Mouse (Mus musculus): ENCODE results near the gene Pgpep1.

Pgpep1 gene

DNA sequence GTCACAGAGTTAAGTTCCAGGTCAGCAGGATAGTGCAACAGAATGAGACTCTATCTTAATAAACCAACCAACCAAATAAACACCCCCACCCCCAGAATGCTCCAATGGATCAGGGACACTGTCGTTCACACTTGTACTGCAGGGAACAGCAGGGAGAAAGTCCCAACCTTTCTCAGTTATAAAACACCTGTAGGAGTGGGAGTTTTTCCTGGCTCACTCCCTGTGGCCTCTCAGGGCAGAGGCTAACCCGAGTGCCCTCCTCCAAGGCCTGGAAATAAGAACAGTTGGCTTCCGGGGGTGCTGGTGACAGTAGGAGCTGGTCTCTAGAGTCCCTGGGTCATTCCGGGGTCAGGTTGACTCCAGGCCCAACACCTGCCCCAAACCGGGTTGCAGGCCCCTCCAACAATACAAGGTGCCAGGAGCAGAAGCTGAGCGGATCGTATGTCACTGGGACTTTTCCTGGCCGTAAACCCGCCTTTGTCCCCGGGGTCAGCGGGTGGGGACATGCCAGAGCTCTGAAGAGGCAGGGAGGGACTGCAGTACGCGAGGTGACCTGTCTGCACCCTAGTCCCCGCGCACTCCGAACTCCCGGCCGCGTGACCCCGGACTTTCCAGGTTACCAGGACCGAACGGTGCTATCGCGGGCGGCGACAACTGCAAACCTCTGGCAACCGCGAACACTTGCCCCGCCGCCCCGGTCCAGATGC is 1.1 kb downstream of the Pgpep1 start:
- DNase-seq (ENCODE audit: low spot score): no peak

DNA sequence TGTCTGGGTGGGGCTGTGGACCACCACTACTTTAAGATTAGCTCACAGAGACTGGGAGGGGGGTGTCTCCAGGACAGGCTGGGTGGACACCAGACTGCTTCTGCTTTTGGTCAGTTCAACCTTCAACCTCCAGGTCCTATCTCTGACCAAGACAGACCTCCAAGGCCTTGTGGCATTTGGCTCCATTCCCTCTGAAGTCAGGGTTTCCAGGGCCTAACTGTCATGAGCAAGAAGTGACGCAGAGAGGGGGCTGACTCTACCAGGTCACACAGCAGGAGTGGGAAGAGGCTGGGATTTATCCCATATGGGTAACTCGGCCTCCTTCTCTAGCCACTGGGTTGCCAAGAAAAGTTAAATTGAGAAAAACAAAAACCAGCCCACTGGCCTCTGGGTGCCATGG is 2.4 kb downstream of the Pgpep1 start:
- DNase-seq (ENCODE audit: low spot score): no peak

DNA sequence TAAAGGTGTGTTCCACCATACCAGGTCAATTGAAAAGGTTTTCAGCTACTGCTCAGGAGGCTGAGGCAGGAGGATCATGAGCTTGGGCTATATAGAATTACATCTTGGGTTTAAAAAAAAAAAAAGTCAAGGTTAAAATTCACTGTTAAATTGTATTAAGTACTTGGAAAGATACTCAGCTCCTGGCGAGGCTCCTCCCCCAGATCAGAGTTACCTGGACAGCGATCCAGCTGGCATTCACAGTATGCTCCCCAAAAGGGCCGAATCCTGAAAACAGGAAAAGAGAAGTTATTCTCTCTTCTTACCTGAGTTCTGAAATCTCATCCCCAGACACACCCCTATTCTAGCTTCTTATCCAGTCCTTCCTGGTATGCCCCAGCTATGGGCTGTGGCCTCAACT is 3.0 kb downstream of the Pgpep1 start:
- no peak for DNase-seq (ENCODE audit: low spot score)

DNA sequence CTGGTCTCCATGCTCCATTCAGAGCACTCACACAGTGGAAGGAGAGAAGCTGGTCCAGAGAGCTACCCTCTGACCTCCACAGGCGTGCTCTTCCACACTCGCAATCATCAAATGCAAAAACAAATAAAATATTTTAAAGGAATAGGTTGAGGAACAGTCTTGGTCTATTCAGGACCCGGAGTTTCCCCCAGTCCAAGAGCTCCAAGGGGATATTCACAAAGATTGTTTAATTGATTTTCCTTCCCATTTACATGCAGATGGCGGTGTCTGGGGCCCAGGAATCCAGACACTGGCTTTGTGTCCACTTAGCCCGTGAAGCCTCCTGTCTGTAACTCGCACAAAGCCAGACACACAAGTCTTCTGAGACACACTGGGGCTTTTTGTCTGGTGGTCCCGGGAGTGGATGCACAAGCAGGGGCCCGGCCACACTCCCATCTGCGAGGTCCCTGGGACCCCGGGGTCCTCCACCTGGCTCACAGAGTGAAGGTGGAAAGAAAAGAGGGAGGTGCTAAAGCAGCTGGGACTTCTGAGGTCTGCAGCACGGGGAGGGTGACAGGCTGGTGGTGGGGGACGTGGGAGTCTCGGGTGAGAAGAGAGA is 3.9 kb downstream of the Pgpep1 start:
- DNase-seq (ENCODE audit: low spot score): no peak

DNA sequence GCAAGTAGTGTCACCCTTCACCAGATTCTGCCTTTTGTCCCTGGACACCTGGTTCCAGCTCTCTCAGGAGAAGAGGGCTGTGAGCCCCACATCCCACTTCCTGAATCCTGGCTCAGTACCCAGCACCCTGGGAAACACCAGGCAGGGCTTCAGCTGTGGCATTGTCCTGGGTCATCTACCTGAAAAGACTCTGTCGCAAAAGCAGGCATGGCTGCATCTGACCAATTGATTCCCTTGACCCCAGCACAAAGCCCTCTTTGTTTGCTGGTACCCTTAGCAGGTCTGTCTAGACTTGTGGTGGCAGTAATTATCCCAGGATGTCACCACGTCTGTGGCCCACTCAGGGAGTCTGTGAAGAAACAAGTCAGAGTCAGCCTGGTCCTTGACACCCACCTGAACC is 4.7 kb downstream of the Pgpep1 start:
- DNase-seq (ENCODE audit: low spot score): no peak

- no peak for DNase-seq (ENCODE audit: low spot score)
Measured at GRCm38 (mm10) chr8:70654121-70654520, 6.1 kb downstream of the Pgpep1 start.

DNA sequence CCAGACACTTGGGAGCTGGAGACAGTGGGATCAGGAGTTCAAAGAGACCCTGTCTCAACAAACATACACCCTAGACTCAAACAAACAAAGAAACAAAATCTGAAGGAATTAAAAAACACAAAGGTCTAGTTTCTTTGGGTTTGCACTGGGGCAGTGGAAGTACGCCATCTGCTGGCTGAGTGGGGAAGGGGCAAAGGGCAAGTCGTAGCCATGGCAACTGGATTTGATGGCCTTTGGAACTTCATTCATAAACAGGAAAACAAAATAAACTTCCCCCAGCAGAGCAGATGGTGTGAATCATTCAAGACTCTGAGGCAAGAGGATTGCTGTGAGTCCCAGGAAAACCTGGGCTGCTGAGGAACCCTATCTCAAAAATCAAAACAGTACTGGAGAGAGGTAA is 7.0 kb downstream of the Pgpep1 start:
- no peak for DNase-seq (ENCODE audit: low spot score)

DNA sequence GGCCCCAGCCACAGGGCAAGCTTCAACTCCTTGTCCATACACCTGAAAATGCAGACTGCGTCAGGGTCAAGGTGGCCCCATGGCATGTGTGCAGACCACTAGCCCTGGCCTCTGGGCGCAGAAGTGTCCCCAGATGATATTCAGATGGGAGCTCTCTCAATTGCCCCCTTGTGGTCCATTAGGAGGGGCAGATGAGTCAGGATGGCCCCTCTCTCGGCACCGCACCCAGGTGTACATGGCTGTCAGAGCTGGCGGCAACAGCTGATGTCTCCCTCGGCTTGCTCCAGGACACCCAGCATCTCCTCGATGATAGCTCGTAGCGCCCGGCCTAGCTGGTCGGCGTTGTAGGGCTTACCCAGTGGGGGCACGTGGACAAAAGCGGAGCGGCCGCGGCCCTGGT is 9.8 kb downstream of the Pgpep1 start:
- DNase-seq (ENCODE audit: low spot score): no peak

DNA sequence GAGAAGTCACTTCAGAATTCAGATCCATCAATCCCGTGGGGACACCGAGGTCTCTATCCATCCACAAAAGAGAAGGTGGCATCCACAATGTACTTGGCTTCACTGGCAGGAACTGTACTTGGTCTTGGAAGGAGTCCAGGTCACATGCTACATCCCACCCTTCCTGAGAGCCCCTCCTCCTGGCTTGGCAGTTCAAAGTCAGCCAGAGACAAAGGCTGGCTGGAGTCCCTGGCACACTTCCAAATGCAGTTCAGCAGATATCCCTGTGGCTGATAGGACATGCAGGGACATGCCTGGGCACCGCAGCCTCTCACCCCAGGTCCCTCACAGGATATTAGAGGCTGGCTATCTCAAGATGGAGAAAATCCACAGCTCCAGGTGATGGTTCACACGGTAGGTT is 10.9 kb downstream of the Pgpep1 start:
- peak; percentile 85 for DNase-seq (ENCODE audit: low spot score)

DNA sequence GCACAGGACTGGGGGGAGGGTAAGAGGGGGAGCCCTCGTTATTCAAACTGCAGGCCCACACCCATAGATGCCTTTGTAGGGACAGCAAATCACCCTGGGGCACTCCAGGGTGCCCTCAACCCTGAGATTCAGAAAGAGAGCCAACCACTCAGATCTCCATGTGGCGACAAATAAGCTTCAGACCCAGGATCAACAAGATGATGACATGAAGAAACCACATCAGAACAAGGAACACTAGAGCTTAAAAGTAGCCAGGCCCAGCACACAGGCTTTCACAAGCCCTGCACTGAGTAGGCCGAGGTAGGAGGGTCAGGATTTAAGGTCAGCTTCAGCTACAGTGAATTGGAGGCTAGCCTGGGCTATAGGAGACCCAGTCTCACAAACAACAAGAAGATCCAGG is 11.3 kb downstream of the Pgpep1 start:
- no peak for DNase-seq (ENCODE audit: low spot score)

DNA sequence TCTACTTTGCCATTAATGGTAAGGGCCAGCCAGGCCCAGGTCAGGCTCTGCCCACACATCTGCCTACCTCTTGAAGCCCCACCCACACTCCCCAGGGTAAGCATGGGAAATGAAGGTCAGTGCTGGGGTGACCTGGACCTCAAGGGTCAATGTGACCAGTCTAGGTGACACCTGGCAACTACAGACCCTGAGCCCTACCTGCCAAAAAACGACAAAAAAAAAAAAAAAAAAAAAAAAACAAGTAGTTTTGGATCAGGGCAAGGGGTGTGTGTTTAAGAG is 12.1 kb downstream of the Pgpep1 start:
- DNase-seq (ENCODE audit: low spot score): no peak

DNA sequence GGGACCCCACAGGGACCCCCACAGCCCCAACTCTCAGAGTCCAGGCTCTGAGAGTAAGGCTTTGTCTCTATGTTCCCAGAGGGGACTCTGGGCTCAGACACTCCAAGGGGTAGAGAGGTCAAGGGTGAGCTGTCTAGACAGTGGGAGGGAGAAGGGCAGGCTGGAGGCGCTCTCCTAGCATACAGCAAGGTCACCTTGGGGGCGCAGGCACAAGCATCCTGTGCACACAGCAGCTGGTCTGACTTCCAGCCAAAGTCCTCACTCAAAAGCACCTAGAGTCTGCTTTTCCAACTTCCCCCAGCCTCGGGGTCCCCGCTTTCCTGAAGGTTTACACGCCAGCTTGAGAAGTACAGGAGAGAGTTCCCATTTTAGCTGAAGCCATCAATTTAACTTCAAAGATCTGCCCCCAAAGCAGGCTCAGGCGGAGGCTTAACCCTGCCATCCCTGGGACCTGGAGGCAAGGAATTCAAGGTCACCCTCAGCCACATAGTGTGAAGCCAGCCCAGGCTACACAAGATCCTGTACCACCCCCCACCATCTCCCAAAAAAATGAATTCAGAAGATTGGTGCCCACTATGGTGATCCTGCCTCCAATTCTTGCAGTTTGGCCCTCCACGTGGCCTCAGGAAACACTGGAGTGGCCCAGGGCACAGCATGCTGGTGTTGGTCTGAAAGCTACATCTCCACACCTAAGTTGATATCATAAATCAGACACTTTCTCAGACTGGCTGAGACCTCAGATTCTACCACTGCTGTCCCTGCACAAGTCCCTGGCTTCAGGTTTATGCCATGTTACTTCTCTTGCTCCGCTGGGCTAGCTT is 12.6 kb downstream of the Pgpep1 start:
- DNase-seq (ENCODE audit: low spot score): peak; percentile 60

DNA sequence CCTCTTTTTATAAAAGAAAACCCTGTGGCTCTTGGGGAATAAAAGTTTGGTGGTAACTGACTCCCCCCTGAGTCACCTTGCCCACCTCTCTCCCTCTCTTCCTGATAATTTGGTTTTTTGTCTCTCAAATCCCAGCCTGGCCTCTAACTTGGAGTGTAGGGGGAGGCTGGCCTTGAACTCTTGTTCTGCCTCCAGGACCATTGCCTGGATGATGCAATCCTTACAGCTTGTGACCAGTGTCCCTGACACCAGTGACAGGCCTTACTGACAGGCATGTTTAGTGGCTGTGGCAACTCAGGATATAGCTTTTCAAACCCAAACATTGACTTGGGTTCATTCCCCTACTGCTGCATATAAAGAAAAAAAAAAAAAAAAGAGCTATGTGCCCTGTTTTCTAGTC is 13.4 kb downstream of the Pgpep1 start:
- DNase-seq (ENCODE audit: low spot score): no peak

DNA sequence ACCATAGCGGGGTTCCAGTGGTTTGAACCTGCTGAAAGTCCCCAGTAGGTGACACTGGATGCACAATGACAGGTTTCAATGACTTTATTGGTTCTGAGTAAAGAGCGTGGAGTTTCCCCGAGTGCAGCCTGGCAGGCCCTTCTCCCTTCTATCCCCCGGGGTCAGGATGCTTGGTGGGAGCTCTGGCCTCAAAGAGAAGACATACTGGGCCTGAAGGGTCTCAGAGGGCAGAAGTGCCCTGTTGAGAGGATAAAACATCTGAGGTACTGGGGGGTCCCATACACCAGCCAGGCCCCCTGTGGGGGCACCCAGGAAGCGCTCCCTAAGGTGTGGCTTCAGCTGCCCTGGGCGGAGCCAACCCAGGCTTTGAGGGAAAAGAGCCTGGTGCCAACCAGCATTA is 13.8 kb downstream of the Pgpep1 start:
- DNase-seq (ENCODE audit: low spot score): no peak

GRCm38 (mm10) chr8:70645501-70646224 is 14.5 kb downstream of the Pgpep1 start:
- no peak for DNase-seq (ENCODE audit: low spot score)

DNA sequence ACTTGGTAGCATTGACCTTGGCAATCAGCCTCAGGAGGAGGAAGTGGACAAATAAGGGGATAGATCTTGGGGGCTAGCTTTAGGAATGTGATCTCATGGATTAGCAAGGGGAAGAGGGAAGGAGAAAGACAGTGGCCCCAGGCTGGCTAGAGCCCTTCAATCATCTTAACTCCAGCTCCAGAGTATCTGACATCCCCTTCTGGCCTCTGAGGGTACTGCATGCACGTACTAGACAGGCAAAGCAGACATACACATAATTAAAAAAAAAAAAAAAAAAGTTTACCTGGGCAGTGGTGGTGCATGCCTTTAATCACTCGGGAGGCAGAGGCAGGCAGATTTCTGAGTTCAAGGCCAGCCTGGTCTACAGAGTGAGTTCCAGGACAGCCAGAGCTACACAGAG is 16.1 kb downstream of the Pgpep1 start:
- DNase-seq (ENCODE audit: low spot score): no peak

DNA sequence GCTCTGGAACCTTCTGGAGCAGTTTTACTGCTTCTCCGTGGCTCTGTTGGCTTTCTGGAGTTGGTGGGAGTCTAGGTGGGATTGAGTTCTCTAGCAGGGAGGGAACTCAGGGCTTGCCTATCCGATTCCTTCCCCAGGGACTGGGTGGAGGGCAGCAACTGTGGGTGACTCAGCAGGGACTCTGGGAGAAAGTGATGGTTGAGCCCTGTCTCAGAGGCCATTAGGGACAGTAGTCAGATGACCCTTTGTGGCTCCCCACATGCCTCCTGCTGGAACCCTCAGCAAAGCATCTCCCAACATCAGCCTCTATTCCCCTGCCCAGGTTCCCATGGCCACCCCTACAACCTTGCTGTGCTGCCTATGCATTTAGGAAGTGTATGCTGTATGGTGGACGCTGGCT is 17.2 kb downstream of the Pgpep1 start:
- no peak for DNase-seq (ENCODE audit: low spot score)

DNA sequence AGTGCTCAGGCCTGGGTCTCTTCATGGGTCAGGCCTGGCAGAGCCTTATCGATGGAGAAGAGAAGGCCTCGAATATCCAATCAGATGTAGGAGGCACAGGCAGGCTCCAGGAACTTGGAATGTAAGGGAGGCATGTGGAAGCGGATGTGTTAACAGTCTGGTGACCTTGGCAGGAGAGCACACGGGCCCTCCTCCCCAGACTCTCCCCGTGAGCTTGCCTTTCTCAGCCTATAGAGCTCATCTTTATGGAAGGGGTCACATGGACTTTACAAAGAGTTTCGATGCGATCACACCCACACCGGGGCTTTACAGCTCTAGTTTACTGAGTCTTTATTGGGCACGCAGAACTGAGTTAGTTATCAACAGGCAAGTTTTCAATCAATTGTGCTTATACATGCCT is 21.4 kb downstream of the Pgpep1 start:
- DNase-seq (ENCODE audit: low spot score): no peak

GRCm38 (mm10) chr8:70636838-70637237 is 23.4 kb downstream of the Pgpep1 start:
- DNase-seq (ENCODE audit: low spot score): no peak

- DNase-seq (ENCODE audit: low spot score): no peak
Measured at GRCm38 (mm10) chr8:70635527-70635926, 24.7 kb downstream of the Pgpep1 start.

GRCm38 (mm10) chr8:70634066-70634465 is 26.1 kb downstream of the Pgpep1 start:
- DNase-seq (ENCODE audit: low spot score): no peak

DNA sequence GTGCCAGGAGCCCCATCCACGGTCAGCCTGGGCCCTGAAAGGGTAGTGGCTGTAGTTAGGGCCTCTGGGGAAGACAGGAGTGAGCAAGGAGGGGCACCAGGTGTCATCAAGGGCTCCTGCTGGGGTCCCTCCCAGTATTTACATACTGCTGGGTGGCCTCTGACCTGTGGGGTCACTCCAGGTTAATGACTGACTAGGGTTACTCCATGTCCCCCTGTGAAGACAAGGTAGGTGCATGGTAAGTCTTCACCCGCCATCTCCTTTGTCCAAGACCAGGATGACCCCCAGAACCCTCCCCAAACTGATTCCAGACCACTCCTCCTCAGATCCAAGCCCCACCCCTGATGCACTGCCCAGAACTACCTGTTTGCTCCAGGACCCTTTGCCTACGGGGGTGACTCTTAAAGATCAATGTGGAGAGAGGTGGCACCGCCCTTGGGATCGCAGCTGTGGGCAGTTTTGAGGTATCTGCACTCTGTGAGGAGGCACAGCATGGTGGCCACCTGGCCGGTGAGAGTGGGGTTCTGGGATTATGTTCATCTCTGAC is 27.8 kb downstream of the Pgpep1 start, which contains the start of gene Gdf15:
Gdf15 (minus strand) TSS at position 111 of the 547 bp plus-strand sequence.
- DNase-seq (ENCODE audit: low spot score): no peak
